Mouse (Mus musculus) stomach, embryonic 16.5 days (tissue): ENCODE measurements around the gene Gm9117. TPM values are rescaled to one million over a fixed set of nuclear protein-coding genes. Genes with fewer than 3 reads are reported as not detected.
A peak's percentile ranks its signal among the peaks of the same experiment; 100 is the strongest.
"Not testable (repeated sequence)": the region's sequence is repeated elsewhere in the genome, so short reads cannot be mapped to it uniquely, and the experiment has no call there.

ENCODE experiments used
- ATAC-seq: fragments of 200-750 bp; cut with Nextera tagmentation; 2 replicates; pipeline ENCODE4 v1.8.0; 2017; ENCODE audit warnings: moderate number of reproducible peaks, moderate TSS enrichment; ENCODE audit not compliant: insufficient read depth, low FRiP score
- H3K27ac ChIP-seq: fragments of 300-500 bp; sonication (generic); 2 replicates; pipeline ENCODE4 v1.5.1; 2014; ENCODE audit warnings: low read length
- H3K27me3 ChIP-seq: fragments of 300-500 bp; sonication (generic); 2 replicates; pipeline ENCODE4 v1.6.1; 2014; ENCODE audit warnings: low read length, control low read depth, mixed read lengths; ENCODE audit not compliant: control insufficient read depth, insufficient read depth
- H3K36me3 ChIP-seq: fragments of 300-500 bp; sonication (generic); 2 replicates; pipeline ENCODE4 v1.6.1; 2014; ENCODE audit warnings: low read length; ENCODE audit not compliant: control insufficient read depth, insufficient read depth
- H3K4me1 ChIP-seq: fragments of 300-500 bp; sonication (generic); 2 replicates; pipeline ENCODE4 v1.6.1; 2014; ENCODE audit warnings: low read length, control low read depth, mixed read lengths; ENCODE audit not compliant: control insufficient read depth, insufficient read depth
- H3K4me2 ChIP-seq: fragments of 300-500 bp; sonication (generic); 2 replicates; pipeline ENCODE4 v1.6.1; 2014; ENCODE audit warnings: low read depth, low read length, mixed read lengths
- H3K4me3 ChIP-seq: fragments of 300-500 bp; sonication (generic); replicated peaks from 2 replicates; pipeline ENCODE4 v1.5.1; 2014; ENCODE audit warnings: mild to moderate bottlenecking, low read length
- H3K9ac ChIP-seq: fragments of 300-500 bp; sonication (generic); 2 replicates; pipeline ENCODE4 v1.6.1; 2014; ENCODE audit warnings: low read length
- H3K9me3 ChIP-seq: fragments of 300-500 bp; sonication (generic); replicated peaks from 2 replicates; pipeline ENCODE4 v1.6.1; 2016; ENCODE audit warnings: low read length, control low read depth; ENCODE audit not compliant: control insufficient read depth
- WGBS: fragments of 180-500 bp; shearing (Covaris S2); extraction: QIAGEN DNeasy Blood & Tissue Kit; methylation state at CpG from one replicate; pipeline ENCODE4 v1.1.7; 2014; 5-methylcytosine and 5-hydroxymethylcytosine counted together
- polyA plus RNA-seq: library from polyadenylated mRNA; unstranded; fragments of >200 nt; fragmentation: Nextera tagmentation; extraction: Ambion mirVana; gene quantifications from 2 replicates; pipeline ENCODE4 v1.2.1, GENCODE M21; 2015

The Gm9117 gene
- polyA plus RNA-seq = 0.10 TPM in 1 of 2 replicates, not detected in the other

GRCm38 (mm10) chr3:93943443-93943842, at the start of gene Gm9117:
Gene Gm9117 (minus strand): TSS chr3:93943543.
- H3K27me3 ChIP-seq, H3K4me1 ChIP-seq, H3K9ac ChIP-seq, H3K9me3 ChIP-seq, ATAC-seq, H3K4me2 ChIP-seq, H3K4me3 ChIP-seq, H3K27ac ChIP-seq, H3K36me3 ChIP-seq: not testable (repeated sequence)
- 61% methylated on average over 3 of the region's 4 CpGs for WGBS

GRCm38 (mm10) chr3:93968938-93969337, 25.6 kb upstream of the Gm9117 start:
- H3K27me3 ChIP-seq, H3K9ac ChIP-seq, H3K9me3 ChIP-seq, H3K36me3 ChIP-seq, H3K27ac ChIP-seq, H3K4me3 ChIP-seq, H3K4me2 ChIP-seq, H3K4me1 ChIP-seq, ATAC-seq: not testable (repeated sequence)
- 89% methylated on average over 5 of the region's 6 CpGs for WGBS

- not testable (repeated sequence) for H3K4me2 ChIP-seq, H3K9ac ChIP-seq, H3K27ac ChIP-seq, H3K27me3 ChIP-seq, H3K9me3 ChIP-seq, ATAC-seq, H3K36me3 ChIP-seq, H3K4me1 ChIP-seq, H3K4me3 ChIP-seq
- WGBS = 73% methylated on average over 2 of the region's 4 CpGs
Observed at GRCm38 (mm10) chr3:93961214-93961613, 17.9 kb upstream of the Gm9117 start, which contains the start of gene Tdpoz5. Gene Tdpoz5 (minus strand): TSS chr3:93961314.

GRCm38 (mm10) chr3:93938386-93938785, 5.0 kb downstream of the Gm9117 start:
- H3K9me3 ChIP-seq, H3K9ac ChIP-seq, H3K27ac ChIP-seq, H3K4me2 ChIP-seq, H3K27me3 ChIP-seq, H3K4me1 ChIP-seq, H3K36me3 ChIP-seq, H3K4me3 ChIP-seq: not testable (repeated sequence)
- no CpG with 5 or more reads among the region's 3 CpGs for WGBS
- ATAC-seq = peak; percentile 71; the same call in 1 of the 2 replicates

Other genes starting within 250 kb of the Gm9117 start
- not detected in 2 replicates for gene Gm5773, start 170.5 kb downstream of the Gm9117 start, polyA plus RNA-seq
- not detected in 2 replicates for gene Tdpoz4, start 147.1 kb downstream of the Gm9117 start, polyA plus RNA-seq
- gene Tdpoz3, start 117.5 kb downstream of the Gm9117 start, polyA plus RNA-seq = not detected in 2 replicates
- gene Tdpoz5, start 17.8 kb upstream of the Gm9117 start, polyA plus RNA-seq = not detected in 2 replicates
- 0.12 TPM in 1 of 2 replicates, not detected in the other for gene Gm9125, start 111.3 kb upstream of the Gm9117 start, polyA plus RNA-seq
- not detected in 2 replicates for gene Gm10697, start 129.1 kb upstream of the Gm9117 start, polyA plus RNA-seq
- not detected in 2 replicates for gene Gm10696, start 234.7 kb upstream of the Gm9117 start, polyA plus RNA-seq